Mouse (Mus musculus) frontal cortex, postnatal 36 days (tissue): ENCODE results near the gene Hs3st3a1.

ENCODE experiments used
- DNase-seq, 2 experiments: peaks; one replicate each; pipeline ENCODE4 v3.0.0; 2022; ENCODE audit warnings: low spot score in 2 of 2

The Hs3st3a1 gene

DNA sequence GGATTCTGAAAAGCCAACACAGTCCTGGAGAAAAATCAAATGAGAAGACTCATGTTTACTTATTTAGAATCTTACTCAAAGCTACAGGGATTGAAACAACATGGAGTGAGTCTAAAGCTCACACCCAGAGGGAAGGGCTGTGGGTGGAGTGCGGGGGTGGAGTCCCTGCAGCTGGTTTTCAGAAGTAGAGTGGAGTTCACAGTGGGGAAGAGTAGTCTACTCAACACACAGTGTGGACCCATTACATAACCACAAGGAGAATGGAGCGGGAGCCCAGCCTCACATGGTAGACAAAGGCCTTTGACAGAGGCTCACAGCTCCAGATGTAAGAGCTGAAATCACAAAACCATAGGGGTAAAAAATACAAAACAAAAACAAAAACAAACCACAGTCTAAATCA lies 123.2 kb downstream of the Hs3st3a1 start:
- DNase-seq: no peak

DNA sequence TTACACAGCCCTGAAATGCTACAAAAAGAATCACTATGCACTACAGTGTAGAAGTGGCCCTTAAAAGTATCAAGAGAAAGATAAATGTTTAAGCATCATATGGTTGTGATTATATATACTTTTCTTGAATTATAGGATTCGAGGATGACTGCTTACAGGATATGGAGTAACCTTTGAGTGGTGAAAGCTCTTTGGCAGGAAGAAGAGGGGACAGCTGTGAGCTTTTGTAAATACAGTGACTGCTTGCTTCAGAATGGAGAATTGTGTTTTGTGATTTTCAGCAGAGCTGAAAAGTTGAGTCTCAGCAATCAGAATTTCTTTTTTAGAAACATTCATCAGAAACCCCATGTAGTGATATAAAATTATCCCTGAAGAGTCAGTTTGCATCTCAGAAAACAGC lies 124.3 kb downstream of the Hs3st3a1 start:
- no peak for DNase-seq

DNA sequence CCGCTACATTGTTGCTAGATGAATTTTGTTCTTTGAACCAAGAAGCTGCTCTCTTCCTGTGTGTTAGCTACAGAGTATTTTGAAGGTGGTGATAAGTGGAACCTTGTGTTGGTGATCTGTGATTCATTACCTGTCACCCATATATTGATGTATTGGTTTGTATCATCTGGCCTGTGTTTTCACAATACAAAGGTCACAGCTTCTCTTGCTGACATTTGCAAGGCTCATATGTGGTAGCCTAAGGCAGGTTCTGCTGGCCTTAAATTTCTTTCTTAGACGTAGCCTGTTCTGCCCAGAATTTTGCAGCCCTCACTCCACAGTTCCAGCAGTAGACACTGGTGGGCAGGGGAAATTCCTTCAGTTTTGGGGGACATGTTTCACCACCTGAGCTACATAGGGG lies 125.3 kb downstream of the Hs3st3a1 start:
- DNase-seq: no peak

DNA sequence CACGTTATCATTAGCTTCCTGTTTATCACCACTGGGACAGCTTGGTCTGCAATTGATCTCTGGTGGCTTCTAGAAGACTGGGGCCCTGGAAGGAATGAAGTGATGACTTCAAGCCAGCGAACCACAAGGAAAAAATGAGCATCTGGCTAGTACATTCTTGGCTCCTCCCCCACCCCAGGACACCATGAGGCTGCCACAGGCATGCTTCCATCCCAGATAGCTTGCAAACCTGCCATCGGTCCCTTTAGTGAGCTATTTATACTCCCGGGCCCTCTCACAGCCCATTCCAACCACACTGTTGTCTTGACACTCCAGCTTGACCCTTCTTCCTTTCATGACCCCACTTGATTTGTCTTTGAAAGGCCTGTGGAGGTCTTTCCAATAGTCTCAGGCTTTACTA lies 127.6 kb downstream of the Hs3st3a1 start:
- DNase-seq: no peak
